Mouse (Mus musculus): Measurements from ENCODE around the gene Samhd1.

- no peak for TF ChIP-seq CTCF (IDR thresholded peaks at IDR 0.05; ENCODE audit: borderline replicate concordance, control insufficient read depth, extremely low read depth, insufficient read depth, low read length, poor library complexity)
- no peak for TF ChIP-seq POLR2A (IDR thresholded peaks at IDR 0.05; ENCODE audit: control insufficient read depth, extremely low read depth, insufficient read depth, low read length, poor library complexity)
These were observed 55.3 kb downstream of the Samhd1 start for GRCm38 (mm10) chr2:157079701-157080180.

Measured in thymus, adult 2 months (tissue).